Mouse (Mus musculus) monocyte, adult 5-6 weeks (primary cell): ENCODE results near the gene Pcyt2. TPM values are rescaled to one million over a fixed set of nuclear protein-coding genes. Genes with fewer than 3 reads are reported as not detected.

Source experiments
- ATAC-seq: fragments of 153-309, 156-312 bp; replicated peaks from 2 replicates; pipeline ENCODE4 v1.8.0; 2017; ENCODE audit warnings: mild to moderate bottlenecking; ENCODE audit not compliant: low TSS enrichment, insufficient number of reproducible peaks, severe bottlenecking, poor library complexity, low FRiP score
- total RNA-seq: library from RNA; stranded (forward); fragments of 200-1000, 200-491, 200-594 nt; gene quantifications from 3 replicates; pipeline ENCODE4 v1.2.3, GENCODE M21; 2017

Gene Pcyt2
- total RNA-seq: 26.9 to 43.7 TPM (median 32.9 TPM) in 3 replicates

GRCm38 (mm10) chr11:120617519-120618112, at the start of gene Pcyt2:
Gene Pcyt2 (minus strand): TSS chr11:120617936.
- ATAC-seq: peak; percentile 86

GRCm38 (mm10) chr11:120666617-120667016, 48.9 kb upstream of the Pcyt2 start:
- no peak for ATAC-seq

GRCm38 (mm10) chr11:120665406-120665805, 47.7 kb upstream of the Pcyt2 start:
- ATAC-seq: no peak

GRCm38 (mm10) chr11:120663714-120664113, 46.0 kb upstream of the Pcyt2 start:
- no peak for ATAC-seq

- ATAC-seq: no peak
Measured at GRCm38 (mm10) chr11:120662759-120663158, 45.0 kb upstream of the Pcyt2 start.

- ATAC-seq: no peak
Measured at GRCm38 (mm10) chr11:120661076-120661460, 43.3 kb upstream of the Pcyt2 start, which contains the start of gene Notum. Gene Notum (minus strand): TSS chr11:120661175.

GRCm38 (mm10) chr11:120660301-120661075, 42.8 kb upstream of the Pcyt2 start:
- ATAC-seq: no peak

- no peak for ATAC-seq
Measured at GRCm38 (mm10) chr11:120659509-120660300, 42.0 kb upstream of the Pcyt2 start.

GRCm38 (mm10) chr11:120658876-120659410, 41.2 kb upstream of the Pcyt2 start:
- ATAC-seq: peak; percentile 44; the same call in 1 of the 2 replicates

- ATAC-seq: no peak
Measured at GRCm38 (mm10) chr11:120657301-120657700, 39.6 kb upstream of the Pcyt2 start.

- no peak for ATAC-seq
Measured at GRCm38 (mm10) chr11:120654741-120655140, 37.0 kb upstream of the Pcyt2 start.

- no peak for ATAC-seq
Measured at GRCm38 (mm10) chr11:120651872-120652271, 34.1 kb upstream of the Pcyt2 start.

- ATAC-seq: no peak
Measured at GRCm38 (mm10) chr11:120648001-120648476, 30.3 kb upstream of the Pcyt2 start, which contains the start of gene Myadml2. Gene Myadml2 (minus strand): TSS chr11:120648158.

GRCm38 (mm10) chr11:120647047-120647830, 29.5 kb upstream of the Pcyt2 start:
- no peak for ATAC-seq

GRCm38 (mm10) chr11:120643601-120643987, 25.9 kb upstream of the Pcyt2 start, which contains the start of gene Pycr1:
Gene Pycr1 (minus strand): TSS chr11:120643769.
- ATAC-seq: peak; percentile 94

GRCm38 (mm10) chr11:120642939-120643600, 25.3 kb upstream of the Pcyt2 start:
- no peak for ATAC-seq

- no peak for ATAC-seq
Measured at GRCm38 (mm10) chr11:120641869-120642268, 24.1 kb upstream of the Pcyt2 start.

GRCm38 (mm10) chr11:120641255-120641654, 23.5 kb upstream of the Pcyt2 start:
- no peak for ATAC-seq
